Mouse (Mus musculus): ENCODE data around the gene Itga2b. TPM values are rescaled to one million over a fixed set of nuclear protein-coding genes. Genes with fewer than 3 reads are reported as not detected.
"Not testable (repeated sequence)": the region's sequence is repeated elsewhere in the genome, so short reads cannot be mapped to it uniquely, and the experiment has no call there.

The Itga2b gene
- polyA plus RNA-seq, 1 experiment = 4.5 TPM

DNA sequence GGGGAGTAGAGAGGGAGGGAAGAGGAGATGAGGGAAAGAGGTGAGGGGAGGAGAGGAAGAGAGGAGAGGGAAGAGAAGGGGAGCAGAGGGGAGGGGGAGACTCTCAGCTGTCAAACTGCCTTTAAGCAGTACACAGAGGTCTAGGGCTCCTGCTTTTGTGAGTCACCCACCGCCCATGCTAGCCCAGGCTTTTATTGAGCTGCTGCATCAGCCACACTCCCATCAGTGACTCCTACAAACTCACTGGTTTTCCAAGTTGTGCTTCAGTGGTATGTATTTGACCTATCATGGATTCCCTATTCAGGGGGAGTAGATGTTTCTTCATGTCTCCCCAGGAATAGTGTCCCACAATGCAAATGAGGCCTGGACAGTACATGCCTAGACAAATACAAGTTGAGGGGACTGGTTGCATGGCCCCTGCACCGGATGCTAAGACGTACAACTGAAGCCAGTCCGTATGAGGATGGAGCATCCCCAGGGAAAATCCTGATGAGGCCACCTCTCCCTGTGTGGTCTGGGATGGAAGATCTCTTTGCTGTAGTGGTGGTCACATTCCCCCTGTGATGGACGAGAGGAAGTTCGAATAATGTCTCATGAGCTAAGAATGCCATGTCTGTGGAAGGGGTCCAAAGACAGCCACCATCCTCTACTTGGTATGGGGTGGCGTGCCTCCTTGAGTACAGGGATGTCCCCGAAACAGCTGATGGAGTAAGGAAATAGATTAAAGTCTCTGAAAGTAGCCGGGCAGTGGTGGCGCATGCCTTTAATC lies 54.7 kb downstream of the Itga2b start:
- no peak for DNase-seq (ENCODE audit: extremely low spot score in 1 of 2, low spot score in 1 of 2)

- no peak for DNase-seq (ENCODE audit: extremely low spot score in 1 of 2, low spot score in 1 of 2)
Observed at GRCm38 (mm10) chr11:102413059-102413458, 56.9 kb downstream of the Itga2b start.

GRCm38 (mm10) chr11:102411704-102412103 lies 58.2 kb downstream of the Itga2b start:
- DNase-seq (ENCODE audit: extremely low spot score in 1 of 2, low spot score in 1 of 2) = peak in 1 of 2 experiments; percentile 95

DNA sequence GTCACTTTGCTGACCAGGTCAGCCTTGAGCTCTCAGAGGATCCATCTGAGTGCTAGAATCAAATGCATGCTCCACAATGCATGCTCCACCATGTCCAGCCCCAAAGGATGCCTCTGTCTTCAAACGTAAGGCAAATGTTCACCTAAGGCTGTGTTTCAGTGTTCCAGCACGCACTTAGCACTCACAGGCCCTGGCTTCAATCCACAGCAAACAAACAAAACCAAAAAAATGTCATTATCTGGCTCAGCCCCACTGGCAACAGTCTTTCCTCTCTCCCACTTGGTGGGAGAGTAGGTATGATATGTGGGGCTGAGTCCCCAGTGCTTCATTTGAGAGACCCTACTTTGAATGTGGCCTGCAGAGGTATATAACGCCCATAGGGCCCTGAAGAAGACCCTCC lies 58.9 kb downstream of the Itga2b start:
- no peak for DNase-seq (ENCODE audit: extremely low spot score in 1 of 2, low spot score in 1 of 2)

GRCm38 (mm10) chr11:102410345-102410744 lies 59.6 kb downstream of the Itga2b start:
- not testable (repeated sequence) for DNase-seq (ENCODE audit: extremely low spot score in 1 of 2, low spot score in 1 of 2)

- DNase-seq (ENCODE audit: extremely low spot score in 1 of 2, low spot score in 1 of 2) = no peak
Observed at GRCm38 (mm10) chr11:102409795-102410330, 60.1 kb downstream of the Itga2b start.

DNA sequence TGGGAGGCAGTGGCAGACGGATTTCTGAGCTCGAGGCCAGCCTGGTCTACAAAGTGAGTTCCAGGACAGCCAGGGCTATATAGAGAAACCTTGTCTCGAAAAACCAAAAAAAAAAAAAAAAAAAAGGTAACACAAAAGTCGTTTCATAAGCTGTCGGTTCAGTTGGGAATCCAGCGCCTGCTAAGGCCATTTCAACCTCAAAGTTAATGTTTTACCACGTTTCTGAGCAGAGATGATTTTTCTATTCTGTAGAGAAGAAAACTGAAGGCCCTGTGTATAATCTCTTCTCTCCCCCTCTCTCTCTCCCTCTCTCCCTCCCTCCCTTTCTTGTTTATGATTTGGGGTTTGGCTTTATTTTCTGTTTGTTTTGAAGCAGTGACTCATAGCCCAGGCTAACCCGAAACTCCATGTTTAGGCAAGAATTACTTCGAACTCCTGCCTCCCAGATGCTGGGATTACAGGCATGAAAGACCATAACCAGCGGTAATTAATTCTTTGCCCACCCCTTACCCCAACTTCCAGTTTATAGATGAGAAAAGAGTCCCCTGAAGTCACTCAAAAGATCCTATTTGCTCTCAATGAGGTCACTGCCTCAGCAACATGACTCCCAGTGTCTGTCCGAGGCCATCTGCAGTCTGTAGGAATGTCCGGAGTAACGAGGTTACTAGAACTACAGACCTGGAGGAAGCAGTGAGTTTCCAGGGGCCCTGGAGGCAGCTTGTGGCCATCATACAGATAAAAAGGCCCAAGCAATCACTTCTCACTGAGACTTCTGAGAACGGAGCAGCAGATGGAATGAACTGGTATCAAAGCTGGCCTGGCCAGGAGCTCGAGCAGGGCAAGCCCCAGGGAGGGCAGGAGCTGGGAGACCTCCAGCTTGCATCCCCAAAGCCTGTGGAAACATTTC lies 60.8 kb downstream of the Itga2b start:
- DNase-seq (ENCODE audit: extremely low spot score in 1 of 2, low spot score in 1 of 2) = no peak

DNA sequence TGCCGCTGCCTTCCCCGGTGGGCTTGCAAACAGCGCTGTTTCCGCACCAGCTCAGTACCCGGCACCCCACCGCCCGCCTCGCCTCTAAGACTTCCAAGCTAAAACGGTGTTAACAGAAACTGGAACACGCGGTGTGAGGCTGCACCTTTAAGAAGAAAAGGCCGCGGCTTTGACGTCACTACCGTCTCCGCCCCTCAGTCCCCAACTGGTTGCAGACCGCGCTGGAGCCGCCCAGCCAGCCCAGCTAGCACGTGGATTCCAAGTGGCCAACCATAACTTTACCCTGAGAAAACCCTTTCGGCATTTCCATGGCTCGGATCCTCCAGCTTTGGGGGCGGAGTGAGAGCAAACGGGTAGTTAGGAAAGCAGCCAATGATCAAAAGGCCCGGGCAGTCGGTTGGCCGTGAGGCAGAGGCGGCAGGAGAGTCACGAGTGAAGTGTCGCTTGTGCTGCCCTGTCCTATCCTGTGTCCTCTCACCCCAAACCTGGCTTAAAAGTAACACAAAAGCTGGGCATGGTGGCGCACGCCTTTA lies 61.5 kb downstream of the Itga2b start:
- peak; percentile 98 to 99 for DNase-seq (ENCODE audit: extremely low spot score in 1 of 2, low spot score in 1 of 2)

DNA sequence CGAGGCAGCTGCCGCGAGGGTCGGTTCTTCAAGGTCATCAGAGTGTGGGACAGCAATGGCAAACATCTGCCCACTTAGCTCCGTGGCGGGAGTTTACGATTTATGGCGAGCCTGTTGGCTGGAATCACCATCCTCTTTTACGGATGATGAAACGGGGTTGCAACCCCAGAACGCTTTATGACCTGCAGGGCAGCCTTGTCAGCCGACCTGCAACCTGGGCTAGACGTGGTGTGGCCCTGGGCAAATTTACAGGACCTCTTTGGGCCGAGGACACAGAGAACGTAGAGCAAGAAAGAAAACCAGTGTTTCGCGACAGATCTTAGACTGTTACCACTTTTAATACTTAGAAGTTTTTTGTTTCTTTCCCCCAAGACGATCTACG lies 62.1 kb downstream of the Itga2b start, which contains the start of gene Slc25a39:
Gene Slc25a39 (minus strand): TSS at position 113 of the 382 bp plus-strand sequence.
- DNase-seq (ENCODE audit: extremely low spot score in 1 of 2, low spot score in 1 of 2) = no peak

DNA sequence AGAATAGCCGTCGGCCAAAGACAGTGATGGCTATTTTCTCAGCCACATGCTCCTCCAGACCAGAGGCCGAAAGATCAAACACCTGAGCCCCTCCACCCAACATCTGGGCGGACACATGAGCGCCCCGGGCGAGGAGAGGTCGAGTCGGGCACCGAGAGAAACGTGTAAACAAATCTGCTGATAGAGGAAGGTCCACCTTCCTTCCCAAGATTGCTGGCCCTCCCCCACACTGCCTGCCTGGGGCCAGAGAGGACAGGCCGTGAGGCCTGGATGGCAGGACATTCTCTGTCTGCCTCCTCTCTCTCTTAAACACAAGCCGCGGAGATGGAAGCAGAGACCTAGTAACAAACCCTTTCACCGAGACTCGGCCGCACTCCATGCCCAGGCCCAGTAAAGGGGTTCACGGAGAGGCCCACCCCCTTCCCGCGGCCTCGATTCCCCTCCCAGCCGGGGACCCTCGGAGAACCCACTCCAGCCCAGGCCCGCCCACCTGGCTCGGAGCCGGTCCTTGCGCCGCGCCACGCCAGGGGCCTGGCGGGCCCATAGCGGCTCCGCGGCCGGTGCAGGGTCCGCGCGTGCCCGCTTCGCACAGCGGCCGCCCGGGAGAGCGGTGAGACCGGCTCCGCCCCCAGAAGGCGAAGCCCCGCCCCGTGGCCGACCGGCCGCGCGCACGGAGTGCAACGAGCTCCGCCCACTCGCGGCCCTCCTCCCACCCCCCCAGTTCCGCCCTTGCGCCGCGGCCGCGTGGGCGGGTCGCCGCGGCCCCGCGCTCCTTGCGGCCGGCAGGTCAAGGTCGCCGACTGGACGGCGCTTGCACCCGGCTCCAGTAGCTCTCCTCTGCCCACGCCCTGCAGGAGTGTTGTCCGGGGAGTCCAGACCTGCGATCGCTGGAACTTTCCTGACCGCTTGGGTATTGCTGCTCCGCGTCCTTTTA lies 62.8 kb downstream of the Itga2b start:
- peak in 1 of 2 experiments; percentile 88 for DNase-seq (ENCODE audit: extremely low spot score in 1 of 2, low spot score in 1 of 2)

DNA sequence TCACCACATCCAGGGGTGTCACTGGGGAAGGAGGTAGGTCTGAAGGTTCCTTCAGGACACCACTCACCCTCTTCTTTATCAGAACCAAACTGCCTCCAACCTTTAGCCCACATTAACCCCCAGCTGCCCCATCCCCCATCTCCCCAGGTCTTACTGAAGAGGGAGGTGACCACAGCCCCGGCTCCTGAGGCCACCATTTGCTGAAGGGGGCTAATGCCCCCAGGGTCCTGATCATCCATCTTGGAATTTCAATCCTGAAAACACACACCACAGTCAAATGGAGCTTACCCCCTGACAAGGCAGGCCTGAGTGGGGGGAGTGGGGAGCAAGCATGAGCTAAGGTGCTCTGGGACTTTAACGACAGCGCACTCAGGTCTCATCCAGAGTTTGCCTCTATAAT lies 63.5 kb downstream of the Itga2b start:
- no peak for DNase-seq (ENCODE audit: extremely low spot score in 1 of 2, low spot score in 1 of 2)

DNA sequence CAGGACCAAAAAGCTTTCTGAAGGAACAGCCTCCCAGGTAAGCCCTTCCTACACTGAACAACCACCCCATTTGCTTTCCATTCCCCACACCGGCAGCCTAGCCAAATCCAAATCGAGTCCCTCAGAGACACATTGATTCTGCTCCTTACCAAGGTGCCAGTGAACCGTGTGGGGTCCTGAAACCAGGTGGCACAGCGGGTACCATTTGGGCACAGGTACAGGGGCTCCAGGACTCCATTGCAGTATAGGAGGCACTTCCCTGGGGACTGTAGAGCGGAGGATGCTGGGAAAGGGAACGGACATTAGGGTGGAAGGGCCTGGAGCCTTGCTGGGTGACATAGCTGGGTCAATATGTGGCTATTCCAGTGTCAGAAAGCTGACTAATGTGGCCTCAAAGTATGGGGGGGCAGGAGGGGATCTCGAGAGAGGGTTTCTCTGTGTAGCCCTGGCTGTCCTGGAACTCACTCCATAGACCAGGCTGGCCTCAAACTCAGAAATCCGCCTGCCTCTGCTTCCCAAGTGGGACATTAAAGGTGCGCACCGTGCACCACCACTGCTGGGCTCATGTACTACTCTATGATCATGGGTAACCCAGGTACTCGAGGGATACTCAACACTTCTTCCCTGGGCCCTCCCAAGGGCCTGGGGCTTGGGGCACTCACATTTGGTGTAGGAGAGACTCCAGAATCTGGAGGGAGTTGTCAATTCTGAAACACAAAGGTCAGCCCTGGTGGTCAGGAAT lies 64.2 kb downstream of the Itga2b start:
- DNase-seq (ENCODE audit: extremely low spot score in 1 of 2, low spot score in 1 of 2) = no peak

DNA sequence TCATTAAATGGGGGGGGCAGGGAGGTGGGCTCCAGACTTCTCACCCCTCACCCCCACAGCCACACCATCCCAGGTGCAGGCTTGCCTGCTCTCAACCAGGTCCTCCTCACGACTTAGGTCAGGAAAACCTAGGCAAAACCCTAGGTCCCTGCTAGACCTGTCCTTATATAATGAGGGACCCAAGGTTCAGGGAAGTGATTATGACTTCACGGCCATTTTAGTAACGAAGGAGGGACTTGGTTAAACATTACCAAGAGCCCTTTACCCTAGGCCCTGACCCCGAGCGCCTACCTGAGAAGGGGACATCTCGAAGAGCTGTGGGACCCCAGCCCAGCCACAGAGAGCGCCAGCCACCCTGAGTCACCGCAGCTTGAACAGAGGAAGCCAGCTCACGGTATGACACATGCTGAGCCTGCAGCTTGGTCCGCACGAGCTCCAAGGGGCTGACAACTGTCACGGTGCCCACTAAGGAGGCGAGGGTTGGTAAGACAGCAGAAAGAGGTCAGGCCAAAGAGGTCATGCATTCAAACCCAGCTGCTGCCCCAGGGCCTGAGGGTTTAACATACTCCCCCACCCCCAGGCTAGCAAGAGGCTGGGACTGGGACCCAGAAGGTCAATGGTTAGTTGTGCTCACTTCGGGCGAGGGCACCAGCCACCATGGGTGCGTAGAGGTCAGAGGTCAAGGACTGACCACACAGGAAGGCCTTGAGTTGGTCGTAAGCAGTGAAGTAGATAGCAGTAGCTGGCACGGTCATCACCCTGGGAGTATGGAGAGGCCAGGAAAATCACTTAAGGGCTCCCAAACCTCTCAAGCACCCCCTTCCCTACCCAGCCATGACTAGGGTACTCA lies 65.5 kb downstream of the Itga2b start:
- no peak for DNase-seq (ENCODE audit: extremely low spot score in 1 of 2, low spot score in 1 of 2)

GRCm38 (mm10) chr11:102403657-102404056 lies 66.3 kb downstream of the Itga2b start:
- DNase-seq (ENCODE audit: extremely low spot score in 1 of 2, low spot score in 1 of 2) = no peak

Data from frontal cortex, adult 2 months (tissue).